Comparison of ENCODE assay signal across 8 mouse cellular contexts in the genomic region with DNA sequence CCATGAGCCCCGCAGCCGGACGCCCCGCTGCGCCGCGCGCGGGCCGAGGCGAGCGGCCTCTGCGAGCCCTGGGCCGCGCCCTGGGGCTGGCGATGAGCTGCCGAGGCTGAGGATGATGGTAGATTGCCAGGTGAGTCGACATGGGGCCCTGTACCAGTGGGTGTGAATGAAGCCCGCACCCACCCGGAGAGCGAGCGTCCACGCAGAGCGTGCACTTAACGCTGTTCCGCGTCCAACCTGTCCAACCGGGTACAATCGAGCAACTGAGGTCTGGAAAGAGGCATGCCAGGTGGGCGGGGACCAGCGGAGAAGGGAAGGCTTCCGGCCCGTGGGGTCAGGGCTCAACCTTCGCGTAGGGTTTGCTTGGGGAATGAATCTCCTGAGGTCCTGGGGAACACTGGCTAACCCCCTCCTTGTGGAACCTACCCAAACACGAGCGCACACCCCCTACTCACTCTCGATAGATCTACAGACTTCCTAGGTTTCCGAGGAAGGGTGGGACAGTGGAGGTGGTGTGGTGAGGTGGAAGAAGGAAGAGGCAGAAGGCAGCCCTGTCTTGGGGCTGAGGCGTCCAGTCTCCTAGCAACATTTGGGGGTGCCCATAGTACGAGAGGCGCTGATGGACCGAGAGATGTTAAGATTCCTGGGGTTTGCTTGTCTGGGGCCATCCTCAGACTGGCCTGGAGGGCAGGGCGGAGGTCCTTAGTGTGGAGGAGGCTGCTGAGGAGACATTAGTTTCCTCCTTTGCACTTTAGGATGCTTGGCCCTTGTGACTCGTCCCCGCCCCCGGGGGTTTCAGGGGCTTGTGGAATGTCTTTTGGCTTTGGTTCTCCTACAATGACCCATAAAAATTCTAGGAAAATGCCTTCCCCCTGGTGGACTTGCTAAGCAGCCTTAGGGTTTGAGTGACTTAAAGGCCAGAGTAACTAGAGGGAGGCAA. TPM values are rescaled to one million over a fixed set of nuclear protein-coding genes. Genes with fewer than 3 reads are reported as not detected.
DNase-seq lines count a peak whose midpoint lies in the region; ATAC-seq and TF ChIP-seq lines count a peak whose summit lies in the region.

No protein-coding gene starts in this region.

- no peaks in the 10 kb centered on the region for H3K36me3 ChIP-seq in C2C12 (ENCODE audit: control insufficient read depth, insufficient read depth)
- no peaks in the 10 kb centered on the region for H3K36me3 ChIP-seq in heart, embryonic 14.5 days (ENCODE audit: control insufficient read depth, insufficient read depth, low read length)
- peaks cover 23% of the 10 kb centered on the region for H3K36me3 ChIP-seq in limb, embryonic 10.5 days
- peaks cover 8% of the 10 kb centered on the region for H3K36me3 ChIP-seq in midbrain, embryonic 14.5 days (ENCODE audit: control insufficient read depth, insufficient read depth, low read length)

- H3K4me3 ChIP-seq in C2C12 (ENCODE audit: insufficient read depth, poor library complexity, severe bottlenecking) = peak overlapping the region; percentile 23
- H3K4me3 ChIP-seq in heart, embryonic 14.5 days (ENCODE audit: control insufficient read depth in 1 of 2, insufficient read depth in 1 of 2, low read depth in 1 of 2, low read length in 2 of 2) = peak overlapping the region; percentile 71 to 77
- peak overlapping the region; percentile 81 for H3K4me3 ChIP-seq in limb, embryonic 10.5 days
- peak overlapping the region; percentile 92 for H3K4me3 ChIP-seq in midbrain, embryonic 14.5 days (replicated peaks; ENCODE audit: low read depth, low read length)

- no peaks in the 10 kb centered on the region for H3K79me2 ChIP-seq in C2C12 (ENCODE audit: control insufficient read depth, insufficient read depth)

- H3K27me3 ChIP-seq in C2C12 (ENCODE audit: control insufficient read depth, insufficient read depth, insufficient read length) = peaks cover 18% of the 10 kb centered on the region
- no peaks in the 10 kb centered on the region for H3K27me3 ChIP-seq in heart, embryonic 14.5 days (ENCODE audit: control insufficient read depth, insufficient read depth, low read length)
- H3K27me3 ChIP-seq in limb, embryonic 10.5 days (ENCODE audit: low read depth, poor library complexity, severe bottlenecking) = peaks cover 19% of the 10 kb centered on the region
- H3K27me3 ChIP-seq in midbrain, embryonic 14.5 days (ENCODE audit: control insufficient read depth, insufficient read depth, low read length) = no peaks in the 10 kb centered on the region

- no peaks in the 10 kb centered on the region for H3K79me3 ChIP-seq in C2C12 (ENCODE audit: low read depth)

- WGBS in heart, embryonic 14.5 days = 9% methylated on average over 47 of the region's 47 CpGs
- 8% methylated on average over 47 of the region's 47 CpGs for WGBS in limb, embryonic 10.5 days
- WGBS in midbrain, embryonic 14.5 days = 5% methylated on average over 47 of the region's 47 CpGs

- no peak overlapping the region; a peak in 1 of 4 replicates for H3K27ac ChIP-seq in heart, embryonic 14.5 days (replicated peaks in 1 of 2; ENCODE audit: control insufficient read depth in 1 of 2, insufficient read depth in 1 of 2, low read depth in 2 of 2, low read length in 2 of 2)
- peak overlapping the region; percentile 91 for H3K27ac ChIP-seq in limb, embryonic 10.5 days
- peak overlapping the region; percentile 92 for H3K27ac ChIP-seq in midbrain, embryonic 14.5 days (replicated peaks; ENCODE audit: low read depth, low read length)

- TF ChIP-seq CTCF in C2C12 (IDR thresholded peaks at IDR 0.05; ENCODE audit: control insufficient read depth, insufficient read depth, insufficient read length) = no peak

- peak overlapping the region; percentile 87 for H3K9ac ChIP-seq in heart, embryonic 14.5 days (ENCODE audit: low read length)
- H3K9ac ChIP-seq in midbrain, embryonic 14.5 days (replicated peaks; ENCODE audit: low read length) = peak overlapping the region; percentile 97

- no peaks in the 10 kb centered on the region for H3K9me3 ChIP-seq in heart, embryonic 14.5 days (ENCODE audit: control insufficient read depth, low read length)
- no peaks in the 10 kb centered on the region for H3K9me3 ChIP-seq in limb, embryonic 10.5 days (replicated peaks)
- no peaks in the 10 kb centered on the region for H3K9me3 ChIP-seq in midbrain, embryonic 14.5 days (ENCODE audit: control insufficient read depth, low read length)

- peaks cover 11 to 19% of the 10 kb centered on the region in 2 experiments for H3K4me1 ChIP-seq in heart, embryonic 14.5 days (ENCODE audit: control insufficient read depth in 2 of 2, insufficient read depth in 2 of 2, low read length in 2 of 2)
- H3K4me1 ChIP-seq in limb, embryonic 10.5 days = peaks cover 53% of the 10 kb centered on the region
- H3K4me1 ChIP-seq in midbrain, embryonic 14.5 days (ENCODE audit: control insufficient read depth, insufficient read depth, low read length) = peaks cover 36% of the 10 kb centered on the region

- ATAC-seq in frontal cortex, adult (ENCODE audit: low TSS enrichment) = peak; percentile 33; the same call in 1 of the 2 replicates
- 0 out of 2 replicates have a peak, but pooled peaks have one; percentile 5 for ATAC-seq in heart, embryonic 14.5 days (ENCODE audit: insufficient number of reproducible peaks, insufficient read depth, low FRiP score, low read depth)
- ATAC-seq in midbrain, embryonic 14.5 days (ENCODE audit: low FRiP score, low TSS enrichment) = peak; percentile 35; the same call in 1 of the 2 replicates

- H3K4me2 ChIP-seq in heart, embryonic 14.5 days (ENCODE audit: low read length) = peak overlapping the region; percentile 100
- H3K4me2 ChIP-seq in midbrain, embryonic 14.5 days (ENCODE audit: low read length) = peak overlapping the region; percentile 85

- DNase-seq in frontal cortex, postnatal 25 days (ENCODE audit: low spot score in 2 of 2) = no peak
- DNase-seq in cerebellum, adult 9-11 months = peak; percentile 79
- peak; percentile 73 for DNase-seq in limb, embryonic 10.5 days (ENCODE audit: low spot score)
- peak; percentile 68 for DNase-seq in midbrain, embryonic 14.5 days
- peak; percentile 35 for DNase-seq in thymus, postnatal 25 days

- peak overlapping the region; percentile 70 for H3ac ChIP-seq in C2C12 (ENCODE audit: control insufficient read depth, insufficient read length, low read depth)

TF ChIP-seq in C2C12, 6 proteins besides CTCF, POLR2A, EP300 and RAD21:
- no peak for TF ChIP-seq FOSL1 (IDR thresholded peaks at IDR 0.05; ENCODE audit: insufficient read depth, low read length, poor library complexity, severe bottlenecking)
- TF ChIP-seq CEBPB (IDR thresholded peaks at IDR 0.05; ENCODE audit: low read depth) = no peak
- TF ChIP-seq MYOG (IDR thresholded peaks at IDR 0.05; ENCODE audit: control insufficient read depth, extremely low read depth, insufficient read length) = no peak
- TF ChIP-seq MYOD1 (IDR thresholded peaks at IDR 0.05; ENCODE audit: control insufficient read depth, insufficient read length, low read depth) = no peak
- TF ChIP-seq USF1 (IDR thresholded peaks at IDR 0.05; ENCODE audit: low read depth) = no peak

RNA-seq across cellular contexts. Expression of gene Ralgds, which starts 0.8 kb away (rescaled TPM):
- 10.5 TPM for polyA plus RNA-seq in C2C12 (2012; fragmentation: generic; extraction: Trizol)
- polyA plus RNA-seq in heart, embryonic 14.5 days (2014; fragmentation: Nextera tagmentation; extraction: Ambion mirVana) = 20.1 and 21.1 TPM in 2 replicates
- 46.7 and 58.9 TPM in 2 replicates for polyA plus RNA-seq in limb, embryonic 10.5 days (2016; fragmentation: Nextera tagmentation; extraction: Ambion mirVana)
- 97.9 and 101 TPM in 2 replicates for polyA plus RNA-seq in midbrain, embryonic 14.5 days (2014; fragmentation: Nextera tagmentation; extraction: Ambion mirVana)

RNA-seq across cellular contexts. Expression of gene Gm10134, which starts 7.8 kb away (rescaled TPM):
- polyA plus RNA-seq in C2C12 (2012; fragmentation: generic; extraction: Trizol) = not detected
- polyA plus RNA-seq in heart, embryonic 14.5 days (2014; fragmentation: Nextera tagmentation; extraction: Ambion mirVana) = 0.86 and 1.1 TPM in 2 replicates
- not detected in 2 replicates for polyA plus RNA-seq in limb, embryonic 10.5 days (2016; fragmentation: Nextera tagmentation; extraction: Ambion mirVana)
- polyA plus RNA-seq in midbrain, embryonic 14.5 days (2014; fragmentation: Nextera tagmentation; extraction: Ambion mirVana) = 1.8 TPM in 1 of 2 replicates, not detected in the other

RNA-seq across cellular contexts. Expression of gene Gbgt1, which starts 17.0 kb away (rescaled TPM):
- polyA plus RNA-seq in C2C12 (2012; fragmentation: generic; extraction: Trizol) = not detected
- polyA plus RNA-seq in heart, embryonic 14.5 days (2014; fragmentation: Nextera tagmentation; extraction: Ambion mirVana) = not detected in 2 replicates
- not detected in 2 replicates for polyA plus RNA-seq in limb, embryonic 10.5 days (2016; fragmentation: Nextera tagmentation; extraction: Ambion mirVana)
- polyA plus RNA-seq in midbrain, embryonic 14.5 days (2014; fragmentation: Nextera tagmentation; extraction: Ambion mirVana) = 1.3 TPM in 1 of 2 replicates, not detected in the other

RNA-seq across cellular contexts. Expression of gene Mrps2, which starts 45.8 kb away (rescaled TPM):
- 30.4 TPM for polyA plus RNA-seq in C2C12 (2012; fragmentation: generic; extraction: Trizol)
- polyA plus RNA-seq in heart, embryonic 14.5 days (2014; fragmentation: Nextera tagmentation; extraction: Ambion mirVana) = 47.9 and 50.9 TPM in 2 replicates
- polyA plus RNA-seq in limb, embryonic 10.5 days (2016; fragmentation: Nextera tagmentation; extraction: Ambion mirVana) = 70.3 and 75.9 TPM in 2 replicates
- polyA plus RNA-seq in midbrain, embryonic 14.5 days (2014; fragmentation: Nextera tagmentation; extraction: Ambion mirVana) = 47.0 and 51.2 TPM in 2 replicates

RNA-seq across cellular contexts. Expression of gene 1700007K13Rik, which starts 47.6 kb away (rescaled TPM):
- polyA plus RNA-seq in C2C12 (2012; fragmentation: generic; extraction: Trizol) = 0.68 TPM
- 0.43 TPM in 1 of 2 replicates, not detected in the other for polyA plus RNA-seq in heart, embryonic 14.5 days (2014; fragmentation: Nextera tagmentation; extraction: Ambion mirVana)
- 0.25 and 0.61 TPM in 2 replicates for polyA plus RNA-seq in limb, embryonic 10.5 days (2016; fragmentation: Nextera tagmentation; extraction: Ambion mirVana)
- 1.4 and 2.6 TPM in 2 replicates for polyA plus RNA-seq in midbrain, embryonic 14.5 days (2014; fragmentation: Nextera tagmentation; extraction: Ambion mirVana)

Comparison
In these comparisons a context has a peak if more than half of its experiments do, and no peak if none do; other contexts are left out.
1. DNase-seq: peak in cerebellum, adult 9-11 months (single experiment), limb, embryonic 10.5 days (single experiment), midbrain, embryonic 14.5 days (single experiment) and thymus, postnatal 25 days (single experiment); none in frontal cortex, postnatal 25 days (0 of 2).
2. H3K4me3 ChIP-seq: peak in every context shown above with its lines; median percentile 92 in midbrain, embryonic 14.5 days; 81 in limb, embryonic 10.5 days; 74 in heart, embryonic 14.5 days; 23 in C2C12.
3. H3K27ac ChIP-seq: peak in limb, embryonic 10.5 days (single experiment) and midbrain, embryonic 14.5 days (single experiment); none in heart, embryonic 14.5 days (0 of 2).
4. Peak in every context shown above with its lines, with median percentiles within 50 percentile points of each other: ATAC-seq.